Mouse (Mus musculus): ENCODE measurements around the gene Cit. TPM values are rescaled to one million over a fixed set of nuclear protein-coding genes. Genes with fewer than 3 reads are reported as not detected.

Gene Cit
- total and polyA plus RNA-seq, 2 experiments: 0.43 to 0.74 TPM

GRCm38 (mm10) chr5:116021552-116021951 is 176.5 kb downstream of the Cit start:
- H3K4me3 ChIP-seq (ENCODE audit: insufficient read depth, low read depth, low read length): no peak overlapping the region
- no peaks in the 10 kb centered on the region for H3K27me3 ChIP-seq (ENCODE audit: control insufficient read depth, insufficient read depth, low read length)
- H3K4me1 ChIP-seq (ENCODE audit: control insufficient read depth, insufficient read depth, low read length): peaks cover 37% of the 10 kb centered on the region
- H3K79me2 ChIP-seq (ENCODE audit: control insufficient read depth, insufficient read depth, low read length): peaks cover 8% of the 10 kb centered on the region; the same call in 1 of the 2 replicates
- H3K27ac ChIP-seq (replicated peaks; ENCODE audit: insufficient read depth, low read depth, low read length): no peak overlapping the region
- WGBS: 77% methylated on average over 14 of the region's 14 CpGs
- H3K9ac ChIP-seq (ENCODE audit: low read depth, low read length): no peak overlapping the region
- TF ChIP-seq CTCF (IDR thresholded peaks at IDR 0.05; ENCODE audit: low read depth, low read length) (no peak), POLR2A (IDR thresholded peaks at IDR 0.05; ENCODE audit: extremely low read depth, insufficient read depth, low read length) (no peak)
- H3K36me3 ChIP-seq (ENCODE audit: control insufficient read depth, insufficient read depth, low read length): peaks cover 22% of the 10 kb centered on the region
- no peak for DNase-seq (ENCODE audit: extremely low read depth, low read depth, low spot score)

DNA sequence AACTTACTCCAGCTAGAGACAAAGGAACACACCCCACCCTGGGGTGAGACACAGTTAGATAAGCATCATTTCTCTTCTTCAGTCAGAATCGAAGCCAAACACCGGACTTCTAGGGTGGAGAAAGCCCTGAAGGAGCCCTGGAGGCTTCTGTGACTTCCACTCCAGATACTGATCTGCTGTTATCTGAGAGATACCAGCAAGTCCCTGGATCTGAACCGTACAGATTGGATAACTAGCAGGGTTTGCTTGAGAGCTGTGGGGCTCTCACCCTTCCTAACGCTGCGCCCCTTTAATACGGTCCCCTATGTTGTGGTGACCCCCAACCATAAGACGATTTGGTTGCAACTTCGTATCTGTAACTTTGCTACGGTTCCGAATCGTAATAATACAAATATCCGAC is 177.1 kb downstream of the Cit start:
- Histone ChIP-seq H3K27ac (replicated peaks; ENCODE audit: insufficient read depth, low read depth, low read length) (peak overlapping the region; percentile 78; the same call in 1 of the 2 replicates), H3K4me1 (ENCODE audit: control insufficient read depth, insufficient read depth, low read length) (peaks cover 37% of the 10 kb centered on the region), H3K36me3 (ENCODE audit: control insufficient read depth, insufficient read depth, low read length) (peaks cover 16% of the 10 kb centered on the region), H3K4me3 (ENCODE audit: insufficient read depth, low read depth, low read length) (no peak overlapping the region), H3K79me2 (ENCODE audit: control insufficient read depth, insufficient read depth, low read length) (peaks cover 8% of the 10 kb centered on the region; the same call in 1 of the 2 replicates), H3K27me3 (ENCODE audit: control insufficient read depth, insufficient read depth, low read length) (no peaks in the 10 kb centered on the region), H3K9ac (ENCODE audit: low read depth, low read length) (no peak overlapping the region)
- TF ChIP-seq POLR2A (IDR thresholded peaks at IDR 0.05; ENCODE audit: extremely low read depth, insufficient read depth, low read length) (no peak), CTCF (IDR thresholded peaks at IDR 0.05; ENCODE audit: low read depth, low read length) (no peak)
- 80% methylated on average over 12 of the region's 12 CpGs for WGBS
- DNase-seq (ENCODE audit: extremely low read depth, low read depth, low spot score): no peak

DNA sequence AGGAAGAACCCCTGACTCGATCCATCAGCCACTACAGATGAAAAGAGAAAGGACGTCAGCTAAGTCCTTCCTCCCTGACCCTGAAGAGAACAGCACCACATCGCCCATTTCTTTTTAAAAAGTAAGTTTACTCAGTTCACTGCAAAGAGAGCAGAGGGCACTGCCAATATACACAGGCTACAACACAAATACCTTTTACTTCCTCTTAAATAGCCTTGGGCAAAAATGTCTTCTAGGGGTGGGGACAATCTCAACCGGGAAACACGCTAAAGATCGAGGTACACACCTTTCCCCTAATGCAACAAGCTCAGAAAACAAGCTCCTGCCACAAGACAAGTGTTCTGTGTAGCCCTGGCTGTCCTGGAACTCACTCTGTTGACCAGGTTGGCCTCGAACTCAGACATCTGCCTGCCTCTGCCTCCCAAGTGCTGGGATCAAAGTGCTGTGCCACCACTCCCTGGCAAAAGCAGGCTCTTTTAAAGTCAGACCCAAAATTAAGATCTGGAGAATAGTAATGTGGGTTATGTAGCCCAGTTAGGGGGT is 177.7 kb downstream of the Cit start:
- Histone ChIP-seq H3K27ac (replicated peaks; ENCODE audit: insufficient read depth, low read depth, low read length) (peak overlapping the region; percentile 78), H3K9ac (ENCODE audit: low read depth, low read length) (peak overlapping the region; percentile 58), H3K36me3 (ENCODE audit: control insufficient read depth, insufficient read depth, low read length) (peaks cover 10% of the 10 kb centered on the region), H3K27me3 (ENCODE audit: control insufficient read depth, insufficient read depth, low read length) (no peaks in the 10 kb centered on the region), H3K4me3 (ENCODE audit: insufficient read depth, low read depth, low read length) (peak overlapping the region; percentile 82; the same call in 1 of the 2 replicates), H3K4me1 (ENCODE audit: control insufficient read depth, insufficient read depth, low read length) (peaks cover 37% of the 10 kb centered on the region), H3K79me2 (ENCODE audit: control insufficient read depth, insufficient read depth, low read length) (peaks cover 8% of the 10 kb centered on the region; the same call in 1 of the 2 replicates)
- 18% methylated on average over 7 of the region's 7 CpGs for WGBS
- TF ChIP-seq POLR2A (IDR thresholded peaks at IDR 0.05; ENCODE audit: extremely low read depth, insufficient read depth, low read length) (no peak), CTCF (IDR thresholded peaks at IDR 0.05; ENCODE audit: low read depth, low read length) (no peak)
- peak; percentile 36 for DNase-seq (ENCODE audit: extremely low read depth, low read depth, low spot score)

GRCm38 (mm10) chr5:116023251-116023661 is 178.2 kb downstream of the Cit start:
- Histone ChIP-seq H3K9ac (ENCODE audit: low read depth, low read length) (peak overlapping the region; percentile 85), H3K79me2 (ENCODE audit: control insufficient read depth, insufficient read depth, low read length) (peaks cover 8% of the 10 kb centered on the region; the same call in 1 of the 2 replicates), H3K27ac (replicated peaks; ENCODE audit: insufficient read depth, low read depth, low read length) (peak overlapping the region; percentile 78), H3K4me3 (ENCODE audit: insufficient read depth, low read depth, low read length) (peak overlapping the region; percentile 82), H3K4me1 (ENCODE audit: control insufficient read depth, insufficient read depth, low read length) (peaks cover 37% of the 10 kb centered on the region), H3K36me3 (ENCODE audit: control insufficient read depth, insufficient read depth, low read length) (peaks cover 8% of the 10 kb centered on the region; the same call in 1 of the 2 replicates), H3K27me3 (ENCODE audit: control insufficient read depth, insufficient read depth, low read length) (no peaks in the 10 kb centered on the region)
- TF ChIP-seq POLR2A (IDR thresholded peaks at IDR 0.05; ENCODE audit: extremely low read depth, insufficient read depth, low read length) (no peak), CTCF (IDR thresholded peaks at IDR 0.05; ENCODE audit: low read depth, low read length) (no peak)
- WGBS: 3% methylated on average over 8 of the region's 8 CpGs
- peak; percentile 95 for DNase-seq (ENCODE audit: extremely low read depth, low read depth, low spot score)

GRCm38 (mm10) chr5:116023821-116024284 is 178.8 kb downstream of the Cit start:
- peaks cover 8% of the 10 kb centered on the region; the same call in 1 of the 2 replicates for H3K79me2 ChIP-seq (ENCODE audit: control insufficient read depth, insufficient read depth, low read length)
- H3K4me1 ChIP-seq (ENCODE audit: control insufficient read depth, insufficient read depth, low read length): peaks cover 37% of the 10 kb centered on the region
- TF ChIP-seq POLR2A (IDR thresholded peaks at IDR 0.05; ENCODE audit: extremely low read depth, insufficient read depth, low read length) (no peak), CTCF (IDR thresholded peaks at IDR 0.05; ENCODE audit: low read depth, low read length) (no peak)
- H3K4me3 ChIP-seq (ENCODE audit: insufficient read depth, low read depth, low read length): peak overlapping the region; percentile 82
- WGBS: under 1% methylated on average over 28 of the region's 28 CpGs
- H3K36me3 ChIP-seq (ENCODE audit: control insufficient read depth, insufficient read depth, low read length): peaks cover 8% of the 10 kb centered on the region; the same call in 1 of the 2 replicates
- no peak for DNase-seq (ENCODE audit: extremely low read depth, low read depth, low spot score)
- peak overlapping the region; percentile 78 for H3K27ac ChIP-seq (replicated peaks; ENCODE audit: insufficient read depth, low read depth, low read length)
- H3K27me3 ChIP-seq (ENCODE audit: control insufficient read depth, insufficient read depth, low read length): no peaks in the 10 kb centered on the region
- peak overlapping the region; percentile 85 for H3K9ac ChIP-seq (ENCODE audit: low read depth, low read length)

GRCm38 (mm10) chr5:116024327-116024739 is 179.3 kb downstream of the Cit start, which contains the start of gene Prkab1:
Gene Prkab1, minus strand, starts transcription at chr5:116024508.
- peak within 1 kb of the TSS; percentile 78 for H3K27ac ChIP-seq (replicated peaks; ENCODE audit: insufficient read depth, low read depth, low read length)
- no peaks in the 10 kb centered on the region for H3K27me3 ChIP-seq (ENCODE audit: control insufficient read depth, insufficient read depth, low read length)
- H3K36me3 ChIP-seq (ENCODE audit: control insufficient read depth, insufficient read depth, low read length): peaks cover 8% of the 10 kb centered on the region; the same call in 1 of the 2 replicates
- peak within 1 kb of the TSS; percentile 85 for H3K9ac ChIP-seq (ENCODE audit: low read depth, low read length)
- peaks cover 32% of the 10 kb centered on the region for H3K4me1 ChIP-seq (ENCODE audit: control insufficient read depth, insufficient read depth, low read length)
- peak; percentile 91 for DNase-seq (ENCODE audit: extremely low read depth, low read depth, low spot score)
- H3K4me3 ChIP-seq (ENCODE audit: insufficient read depth, low read depth, low read length): peak within 1 kb of the TSS; percentile 82
- peak; percentile 66 for TF ChIP-seq CTCF (IDR thresholded peaks at IDR 0.05; ENCODE audit: low read depth, low read length)
- TF ChIP-seq POLR2A (IDR thresholded peaks at IDR 0.05; ENCODE audit: extremely low read depth, insufficient read depth, low read length): peak; percentile 65
- H3K79me2 ChIP-seq (ENCODE audit: control insufficient read depth, insufficient read depth, low read length): peaks cover 8% of the 10 kb centered on the region; the same call in 1 of the 2 replicates
- WGBS: under 1% methylated on average over 46 of the region's 46 CpGs
